Mouse (Mus musculus) heart, postnatal 0 days (tissue): ENCODE measurements around the gene Taf3.

Experiments
- CTCF ChIP-seq: IDR thresholded peaks from 2 replicates; pipeline ENCODE4 v1.5.1; 2016; ENCODE audit warnings: antibody characterized with exemption, control low read depth, low read depth
- EP300 ChIP-seq: IDR thresholded peaks from 2 replicates; pipeline ENCODE4 v1.6.1; 2016; ENCODE audit warnings: antibody characterized with exemption, low read depth

DNA sequence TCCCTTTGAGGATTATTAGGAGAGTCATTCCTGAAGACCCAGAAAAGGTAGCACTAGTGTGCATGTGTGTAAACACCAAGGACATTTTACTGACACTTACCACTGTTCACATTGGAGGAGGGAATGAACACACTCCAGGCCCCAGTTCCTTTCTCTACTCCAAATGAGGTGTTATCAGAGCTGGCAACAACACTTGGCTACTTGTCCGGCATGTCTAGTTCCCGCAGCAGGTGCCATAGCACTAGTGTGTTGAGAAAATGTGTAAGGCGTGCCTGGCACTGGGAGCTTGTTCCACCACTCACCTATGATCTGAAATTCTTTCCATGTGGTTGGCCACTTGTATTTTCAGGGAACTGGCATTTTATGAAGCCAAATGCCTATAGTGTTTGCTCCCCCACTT, 77.8 kb downstream of the Taf3 start:
- TF ChIP-seq CTCF: no peak
- TF ChIP-seq EP300: 0 out of 2 replicates have a peak, but pooled peaks have one; percentile 32
